Mouse (Mus musculus) stomach, embryonic 14.5 days (tissue): Measurements from ENCODE around the gene Celsr2. TPM values are rescaled to one million over a fixed set of nuclear protein-coding genes. Genes with fewer than 3 reads are reported as not detected.

ENCODE experiments used
- ATAC-seq: fragments of 200-750 bp; cut with Nextera tagmentation; 2 replicates; pipeline ENCODE4 v1.8.0; 2017; ENCODE audit warnings: low read depth, moderate TSS enrichment; ENCODE audit not compliant: insufficient number of reproducible peaks, insufficient read depth, low FRiP score
- H3K27ac ChIP-seq: fragments of 300-500 bp; sonication (generic); 2 replicates; pipeline ENCODE4 v1.5.1; 2014; ENCODE audit warnings: mild to moderate bottlenecking, low read length, moderate library complexity, mixed read lengths
- H3K27me3 ChIP-seq: fragments of 300-500 bp; sonication (generic); 2 replicates; pipeline ENCODE4 v1.6.1; 2014; ENCODE audit warnings: low read length, control low read depth, mixed read lengths; ENCODE audit not compliant: control insufficient read depth, insufficient read depth
- H3K36me3 ChIP-seq: fragments of 300-500 bp; sonication (generic); 2 replicates; pipeline ENCODE4 v1.6.1; 2014; ENCODE audit warnings: mild to moderate bottlenecking, control low read depth, low read length, moderate library complexity, mixed read lengths; ENCODE audit not compliant: control insufficient read depth, insufficient read depth
- H3K4me1 ChIP-seq: fragments of 300-500 bp; sonication (generic); 2 replicates; pipeline ENCODE4 v1.6.1; 2014; ENCODE audit warnings: low read length, control low read depth, mixed read lengths; ENCODE audit not compliant: control insufficient read depth, insufficient read depth
- H3K4me2 ChIP-seq: fragments of 300-500 bp; sonication (generic); replicated peaks from 2 replicates; pipeline ENCODE4 v1.6.1; 2014; ENCODE audit warnings: low read depth, low read length, control low read depth
- H3K4me3 ChIP-seq: fragments of 300-500 bp; sonication (generic); 2 replicates; pipeline ENCODE4 v1.5.1; 2014; ENCODE audit warnings: low read depth, low read length, control low read depth
- H3K9ac ChIP-seq: fragments of 300-500 bp; sonication (generic); replicated peaks from 2 replicates; pipeline ENCODE4 v1.6.1; 2014; ENCODE audit warnings: low read depth, mild to moderate bottlenecking, control low read depth, low read length, moderate library complexity, mixed read lengths
- H3K9me3 ChIP-seq: fragments of 300-500 bp; sonication (generic); 2 replicates; pipeline ENCODE4 v1.6.1; 2016; ENCODE audit warnings: low read depth, low read length, control low read depth; ENCODE audit not compliant: control insufficient read depth
- WGBS: fragments of 180-500 bp; shearing (Covaris S2); extraction: QIAGEN DNeasy Blood & Tissue Kit; methylation state at CpG from one replicate; pipeline ENCODE4 v1.1.7; 2014; 5-methylcytosine and 5-hydroxymethylcytosine counted together
- polyA plus RNA-seq: library from polyadenylated mRNA; unstranded; fragments of >200 nt; fragmentation: Nextera tagmentation; extraction: Ambion mirVana; gene quantifications from 2 replicates; pipeline ENCODE4 v1.2.1, GENCODE M21; 2014

Celsr2 gene
- polyA plus RNA-seq: 20.6 and 21.9 TPM in 2 replicates

GRCm38 (mm10) chr3:108414857-108415830 lies at the start of gene Celsr2:
TSS of gene Celsr2 (minus strand) at chr3:108415552.
- H3K36me3 ChIP-seq: peaks cover 3% of the 10 kb centered on the region; the same call in 1 of the 2 replicates
- H3K27ac ChIP-seq: peak within 1 kb of the TSS; percentile 56; the same call in 1 of the 2 replicates
- H3K4me3 ChIP-seq: peak within 1 kb of the TSS; percentile 64
- peaks cover 17% of the 10 kb centered on the region for H3K4me1 ChIP-seq
- H3K9ac ChIP-seq: peak within 1 kb of the TSS; percentile 57
- H3K4me2 ChIP-seq: peak within 1 kb of the TSS; percentile 88
- H3K27me3 ChIP-seq: 0 out of 2 replicates have a peak, but pooled peaks cover 7% of the 10 kb centered on the region
- H3K9me3 ChIP-seq: peaks cover 17% of the 10 kb centered on the region
- WGBS: 6% methylated on average over 65 of the region's 67 CpGs
- peak; percentile 21; the same call in 1 of the 2 replicates for ATAC-seq

GRCm38 (mm10) chr3:108458866-108459265 lies 43.5 kb upstream of the Celsr2 start:
- no peak overlapping the region for H3K4me2 ChIP-seq
- no peaks in the 10 kb centered on the region for H3K27me3 ChIP-seq
- 22% methylated on average over 10 of the region's 10 CpGs for whole genome bisulfite sequencing
- H3K9ac ChIP-seq: no peak overlapping the region
- peak; percentile 81 for ATAC-seq
- H3K27ac ChIP-seq: no peak overlapping the region
- no peak overlapping the region for H3K4me3 ChIP-seq
- 0 out of 2 replicates have a peak, but pooled peaks cover 6% of the 10 kb centered on the region for H3K4me1 ChIP-seq
- no peaks in the 10 kb centered on the region for H3K9me3 ChIP-seq
- H3K36me3 ChIP-seq: no peaks in the 10 kb centered on the region

GRCm38 (mm10) chr3:108458380-108458779 lies 43.0 kb upstream of the Celsr2 start:
- 0 out of 2 replicates have a peak, but pooled peaks cover 6% of the 10 kb centered on the region for H3K4me1 ChIP-seq
- H3K4me3 ChIP-seq: no peak overlapping the region
- H3K36me3 ChIP-seq: no peaks in the 10 kb centered on the region
- 53% methylated on average over 14 of the region's 14 CpGs for WGBS
- no peaks in the 10 kb centered on the region for H3K27me3 ChIP-seq
- H3K27ac ChIP-seq: no peak overlapping the region
- H3K9ac ChIP-seq: no peak overlapping the region
- H3K9me3 ChIP-seq: no peaks in the 10 kb centered on the region
- no peak overlapping the region for H3K4me2 ChIP-seq
- no peak for ATAC-seq

- Histone ChIP-seq H3K4me3 (no peak overlapping the region), H3K4me1 (0 out of 2 replicates have a peak, but pooled peaks cover 6% of the 10 kb centered on the region), H3K27ac (no peak overlapping the region), H3K36me3 (no peaks in the 10 kb centered on the region), H3K27me3 (no peaks in the 10 kb centered on the region), H3K4me2 (no peak overlapping the region), H3K9ac (no peak overlapping the region), H3K9me3 (no peaks in the 10 kb centered on the region)
- ATAC-seq: no peak
- WGBS: 57% methylated on average over 1 of the region's 1 CpGs
These were observed 38.8 kb upstream of the Celsr2 start for GRCm38 (mm10) chr3:108454172-108454571.

- Histone ChIP-seq H3K9ac (no peak overlapping the region), H3K27ac (no peak overlapping the region), H3K4me3 (no peak overlapping the region), H3K4me2 (no peak overlapping the region), H3K27me3 (no peaks in the 10 kb centered on the region), H3K36me3 (no peaks in the 10 kb centered on the region), H3K9me3 (no peaks in the 10 kb centered on the region), H3K4me1 (no peaks in the 10 kb centered on the region)
- ATAC-seq: no peak
- WGBS: 89% methylated on average over 2 of the region's 2 CpGs
These were observed 36.6 kb upstream of the Celsr2 start for GRCm38 (mm10) chr3:108451969-108452368.

GRCm38 (mm10) chr3:108445366-108445705 lies 30.0 kb upstream of the Celsr2 start:
- ATAC-seq: peak; percentile 25; the same call in 1 of the 2 replicates

GRCm38 (mm10) chr3:108444698-108445365 lies 29.5 kb upstream of the Celsr2 start, which contains the start of gene Sars:
TSS of gene Sars (minus strand) at chr3:108445209.
- Histone ChIP-seq H3K4me1 (peaks cover 14% of the 10 kb centered on the region; the same call in 1 of the 2 replicates), H3K4me2 (peak within 1 kb of the TSS; percentile 73), H3K27me3 (no peaks in the 10 kb centered on the region), H3K4me3 (peak within 1 kb of the TSS; percentile 80), H3K27ac (peak within 1 kb of the TSS; percentile 89), H3K9ac (peak within 1 kb of the TSS; percentile 77), H3K9me3 (no peaks in the 10 kb centered on the region), H3K36me3 (peaks cover 4% of the 10 kb centered on the region; the same call in 1 of the 2 replicates)
- peak; percentile 98 for ATAC-seq
- under 1% methylated on average over 41 of the region's 41 CpGs for WGBS

More at GRCm38 (mm10) chr3:108445366-108445705, 30.0 kb upstream of the Celsr2 start:
- no peaks in the 10 kb centered on the region for H3K9me3 ChIP-seq
- peak overlapping the region; percentile 77; the same call in 1 of the 2 replicates for H3K9ac ChIP-seq
- H3K4me2 ChIP-seq: peak overlapping the region; percentile 73
- peak overlapping the region; percentile 89; the same call in 1 of the 2 replicates for H3K27ac ChIP-seq
- peaks cover 4% of the 10 kb centered on the region; the same call in 1 of the 2 replicates for H3K36me3 ChIP-seq
- peaks cover 14% of the 10 kb centered on the region; the same call in 1 of the 2 replicates for H3K4me1 ChIP-seq
- H3K4me3 ChIP-seq: peak overlapping the region; percentile 80
- WGBS: 13% methylated on average over 6 of the region's 6 CpGs
- no peaks in the 10 kb centered on the region for H3K27me3 ChIP-seq

GRCm38 (mm10) chr3:108444029-108444428 lies 28.7 kb upstream of the Celsr2 start:
- H3K27me3 ChIP-seq: no peaks in the 10 kb centered on the region
- no peak for ATAC-seq
- 18% methylated on average over 8 of the region's 8 CpGs for WGBS

More at GRCm38 (mm10) chr3:108444029-108444428, 28.7 kb upstream of the Celsr2 start:
- Histone ChIP-seq H3K9me3 (no peaks in the 10 kb centered on the region), H3K4me3 (peak overlapping the region; percentile 80), H3K36me3 (peaks cover 4% of the 10 kb centered on the region; the same call in 1 of the 2 replicates), H3K4me1 (peaks cover 14% of the 10 kb centered on the region; the same call in 1 of the 2 replicates), H3K4me2 (peak overlapping the region; percentile 73), H3K9ac (peak overlapping the region; percentile 77), H3K27ac (peak overlapping the region; percentile 89; the same call in 1 of the 2 replicates)
